Mouse (Mus musculus): ENCODE results near the gene Gm15517. TPM values are rescaled to one million over a fixed set of nuclear protein-coding genes. Genes with fewer than 3 reads are reported as not detected.
"Not testable (repeated sequence)": the region's sequence is repeated elsewhere in the genome, so short reads cannot be mapped to it uniquely, and the experiment has no call there.

Gene Gm15517
- not detected in 2 replicates for polyA plus RNA-seq (2014; fragmentation: Nextera tagmentation; extraction: Ambion mirVana)

GRCm38 (mm10) chr7:44261147-44261546 lies at the start of gene Gm15517:
Gene Gm15517 (plus strand): TSS chr7:44261447.
- Histone ChIP-seq H3K4me2 (no peak within 1 kb of the TSS), H3K9ac (ENCODE audit: low read length) (no peak within 1 kb of the TSS), H3K27me3 (ENCODE audit: control insufficient read depth, insufficient read depth, low read length) (no peaks in the 10 kb centered on the region), H3K4me1 (ENCODE audit: control insufficient read depth, insufficient read depth, low read length) (peaks cover 4% of the 10 kb centered on the region), H3K4me3 (ENCODE audit: low read depth, low read length) (no peak within 1 kb of the TSS), H3K27ac (ENCODE audit: low read depth, low read length) (no peak within 1 kb of the TSS), H3K9me3 (ENCODE audit: control insufficient read depth, low read length) (no peaks in the 10 kb centered on the region), H3K36me3 (ENCODE audit: control insufficient read depth, insufficient read depth, low read length) (no peaks in the 10 kb centered on the region)
- no peak for ATAC-seq (ENCODE audit: low FRiP score)
- no peak for DNase-seq (ENCODE audit: low spot score, missing footprints)
- WGBS = 48% methylated on average over 5 of the region's 5 CpGs

GRCm38 (mm10) chr7:44215645-44216044 lies 45.6 kb upstream of the Gm15517 start, which contains the start of gene Klk1b5:
Gene Klk1b5 (plus strand): TSS chr7:44215945.
- no peak within 1 kb of the TSS for H3K9ac ChIP-seq (ENCODE audit: low read length)
- no peak within 1 kb of the TSS for H3K27ac ChIP-seq (ENCODE audit: low read depth, low read length)
- no peak within 1 kb of the TSS for H3K4me3 ChIP-seq (ENCODE audit: low read depth, low read length)
- no peaks in the 10 kb centered on the region for H3K36me3 ChIP-seq (ENCODE audit: control insufficient read depth, insufficient read depth, low read length)
- H3K27me3 ChIP-seq (ENCODE audit: control insufficient read depth, insufficient read depth, low read length) = no peaks in the 10 kb centered on the region
- ATAC-seq (ENCODE audit: low FRiP score) (no peak), DNase-seq (ENCODE audit: low spot score, missing footprints) (no peak)
- H3K4me2 ChIP-seq = no peak within 1 kb of the TSS
- WGBS = 94% methylated on average over 1 of the region's 1 CpGs
- H3K4me1 ChIP-seq (ENCODE audit: control insufficient read depth, insufficient read depth, low read length) = no peaks in the 10 kb centered on the region
- H3K9me3 ChIP-seq (ENCODE audit: control insufficient read depth, low read length) = no peaks in the 10 kb centered on the region

- not testable (repeated sequence) for H3K9ac ChIP-seq (ENCODE audit: low read length); ATAC-seq (ENCODE audit: low FRiP score); H3K27me3 ChIP-seq (ENCODE audit: control insufficient read depth, insufficient read depth, low read length); H3K9me3 ChIP-seq (ENCODE audit: control insufficient read depth, low read length); H3K4me1 ChIP-seq (ENCODE audit: control insufficient read depth, insufficient read depth, low read length); H3K27ac ChIP-seq (ENCODE audit: low read depth, low read length); H3K4me2 ChIP-seq; H3K36me3 ChIP-seq (ENCODE audit: control insufficient read depth, insufficient read depth, low read length); DNase-seq (ENCODE audit: low spot score, missing footprints); H3K4me3 ChIP-seq (ENCODE audit: low read depth, low read length)
- 74% methylated on average over 8 of the region's 10 CpGs for WGBS
These were observed 39.6 kb upstream of the Gm15517 start for GRCm38 (mm10) chr7:44221601-44222000.

- H3K9me3 ChIP-seq (ENCODE audit: control insufficient read depth, low read length); DNase-seq (ENCODE audit: low spot score, missing footprints); H3K4me2 ChIP-seq; H3K9ac ChIP-seq (ENCODE audit: low read length); H3K27me3 ChIP-seq (ENCODE audit: control insufficient read depth, insufficient read depth, low read length); H3K4me3 ChIP-seq (ENCODE audit: low read depth, low read length); H3K36me3 ChIP-seq (ENCODE audit: control insufficient read depth, insufficient read depth, low read length); ATAC-seq (ENCODE audit: low FRiP score); H3K4me1 ChIP-seq (ENCODE audit: control insufficient read depth, insufficient read depth, low read length); H3K27ac ChIP-seq (ENCODE audit: low read depth, low read length): not testable (repeated sequence)
- WGBS = 86% methylated on average over 6 of the region's 6 CpGs
These were observed 38.9 kb upstream of the Gm15517 start for GRCm38 (mm10) chr7:44222335-44222734.

DNA sequence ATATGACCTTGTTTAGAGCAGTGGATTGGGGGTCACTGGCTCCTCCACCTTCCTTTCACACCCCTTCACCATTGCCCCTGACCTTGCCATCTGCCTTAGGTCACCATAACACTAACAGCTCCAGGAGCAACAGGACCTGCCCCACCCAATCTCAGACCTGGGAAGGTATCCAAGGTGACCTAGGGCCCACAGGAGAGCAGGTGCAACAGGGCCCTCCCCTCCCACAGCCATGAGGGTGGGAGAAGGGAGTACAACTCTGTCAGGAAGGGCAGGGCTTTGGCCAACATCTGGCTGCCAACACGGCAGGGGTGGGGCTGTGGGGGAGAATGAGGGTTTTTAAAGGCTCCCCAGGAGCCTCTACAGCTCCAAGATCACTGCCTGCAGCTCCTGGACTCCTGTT lies 36.2 kb upstream of the Gm15517 start, which contains the start of gene Klk1:
Klk1 (plus strand) TSS at position 285 of the 400 bp plus-strand sequence.
- Histone ChIP-seq H3K4me2 (no peak within 1 kb of the TSS), H3K4me3 (ENCODE audit: low read depth, low read length) (no peak within 1 kb of the TSS), H3K36me3 (ENCODE audit: control insufficient read depth, insufficient read depth, low read length) (no peaks in the 10 kb centered on the region), H3K4me1 (ENCODE audit: control insufficient read depth, insufficient read depth, low read length) (no peaks in the 10 kb centered on the region), H3K9me3 (ENCODE audit: control insufficient read depth, low read length) (no peaks in the 10 kb centered on the region), H3K27me3 (ENCODE audit: control insufficient read depth, insufficient read depth, low read length) (no peaks in the 10 kb centered on the region), H3K9ac (ENCODE audit: low read length) (no peak within 1 kb of the TSS), H3K27ac (ENCODE audit: low read depth, low read length) (no peak within 1 kb of the TSS)
- 50% methylated on average over 1 of the region's 1 CpGs for WGBS
- no peak for DNase-seq (ENCODE audit: low spot score, missing footprints)
- ATAC-seq (ENCODE audit: low FRiP score) = no peak

GRCm38 (mm10) chr7:44235909-44236308 lies 25.3 kb upstream of the Gm15517 start, which contains the start of gene Gm36864:
Gene Gm36864 (plus strand): TSS chr7:44236177.
- 94% methylated on average over 3 of the region's 3 CpGs for WGBS
- H3K9me3 ChIP-seq (ENCODE audit: control insufficient read depth, low read length) = no peaks in the 10 kb centered on the region
- no peaks in the 10 kb centered on the region for H3K4me1 ChIP-seq (ENCODE audit: control insufficient read depth, insufficient read depth, low read length)
- no peak within 1 kb of the TSS for H3K4me3 ChIP-seq (ENCODE audit: low read depth, low read length)
- ATAC-seq (ENCODE audit: low FRiP score) (no peak), DNase-seq (ENCODE audit: low spot score, missing footprints) (peak; percentile 72)
- H3K4me2 ChIP-seq = no peak within 1 kb of the TSS
- H3K27ac ChIP-seq (ENCODE audit: low read depth, low read length) = no peak within 1 kb of the TSS
- H3K27me3 ChIP-seq (ENCODE audit: control insufficient read depth, insufficient read depth, low read length) = no peaks in the 10 kb centered on the region
- H3K36me3 ChIP-seq (ENCODE audit: control insufficient read depth, insufficient read depth, low read length) = no peaks in the 10 kb centered on the region
- H3K9ac ChIP-seq (ENCODE audit: low read length) = no peak within 1 kb of the TSS

DNA sequence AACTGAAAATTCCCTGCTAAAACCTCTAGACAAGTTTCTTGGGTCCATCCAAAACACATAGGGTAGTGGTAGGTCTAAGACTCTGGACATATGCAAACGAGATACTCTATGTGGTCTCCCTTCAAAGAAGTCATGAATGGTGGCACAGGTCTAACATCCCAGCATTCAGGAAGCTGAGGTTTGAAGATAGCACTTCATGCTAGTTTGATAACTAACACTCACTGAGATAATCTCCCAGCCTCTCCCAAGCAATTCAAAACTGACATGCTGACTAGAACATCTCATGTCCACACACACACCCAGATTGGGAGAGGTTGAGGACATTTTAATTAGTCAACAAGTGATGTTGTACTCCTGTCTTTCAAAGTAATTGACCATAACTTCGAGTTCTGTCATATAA lies 21.3 kb upstream of the Gm15517 start:
- ATAC-seq (ENCODE audit: low FRiP score) (no peak), DNase-seq (ENCODE audit: low spot score, missing footprints) (no peak)
- H3K27ac ChIP-seq (ENCODE audit: low read depth, low read length) = no peak overlapping the region
- H3K4me3 ChIP-seq (ENCODE audit: low read depth, low read length) = no peak overlapping the region
- no peaks in the 10 kb centered on the region for H3K27me3 ChIP-seq (ENCODE audit: control insufficient read depth, insufficient read depth, low read length)
- H3K4me2 ChIP-seq = no peak overlapping the region
- WGBS = 64% methylated on average over 2 of the region's 2 CpGs
- H3K4me1 ChIP-seq (ENCODE audit: control insufficient read depth, insufficient read depth, low read length) = no peaks in the 10 kb centered on the region
- no peaks in the 10 kb centered on the region for H3K9me3 ChIP-seq (ENCODE audit: control insufficient read depth, low read length)
- H3K36me3 ChIP-seq (ENCODE audit: control insufficient read depth, insufficient read depth, low read length) = no peaks in the 10 kb centered on the region
- no peak overlapping the region for H3K9ac ChIP-seq (ENCODE audit: low read length)

- no peak overlapping the region for H3K4me3 ChIP-seq (ENCODE audit: low read depth, low read length)
- no peak overlapping the region for H3K9ac ChIP-seq (ENCODE audit: low read length)
- H3K4me1 ChIP-seq (ENCODE audit: control insufficient read depth, insufficient read depth, low read length) = peaks cover 4% of the 10 kb centered on the region; the same call in 1 of the 2 replicates
- DNase-seq (ENCODE audit: low spot score, missing footprints) (no peak), ATAC-seq (ENCODE audit: low FRiP score) (no peak)
- H3K27ac ChIP-seq (ENCODE audit: low read depth, low read length) = no peak overlapping the region
- 63% methylated on average over 1 of the region's 1 CpGs for WGBS
- H3K9me3 ChIP-seq (ENCODE audit: control insufficient read depth, low read length) = no peaks in the 10 kb centered on the region
- no peak overlapping the region for H3K4me2 ChIP-seq
- H3K27me3 ChIP-seq (ENCODE audit: control insufficient read depth, insufficient read depth, low read length) = no peaks in the 10 kb centered on the region
- H3K36me3 ChIP-seq (ENCODE audit: control insufficient read depth, insufficient read depth, low read length) = no peaks in the 10 kb centered on the region
These were observed 20.5 kb upstream of the Gm15517 start for GRCm38 (mm10) chr7:44240712-44241111.

- Histone ChIP-seq H3K9me3 (ENCODE audit: control insufficient read depth, low read length) (no peaks in the 10 kb centered on the region), H3K4me1 (ENCODE audit: control insufficient read depth, insufficient read depth, low read length) (peaks cover 4% of the 10 kb centered on the region; the same call in 1 of the 2 replicates), H3K27me3 (ENCODE audit: control insufficient read depth, insufficient read depth, low read length) (no peaks in the 10 kb centered on the region), H3K9ac (ENCODE audit: low read length) (no peak overlapping the region), H3K4me3 (ENCODE audit: low read depth, low read length) (no peak overlapping the region), H3K4me2 (no peak overlapping the region), H3K27ac (ENCODE audit: low read depth, low read length) (no peak overlapping the region), H3K36me3 (ENCODE audit: control insufficient read depth, insufficient read depth, low read length) (no peaks in the 10 kb centered on the region)
- WGBS = 68% methylated on average over 2 of the region's 2 CpGs
- ATAC-seq (ENCODE audit: low FRiP score) = no peak
- DNase-seq (ENCODE audit: low spot score, missing footprints) = peak; percentile 4
These were observed 20.1 kb upstream of the Gm15517 start for GRCm38 (mm10) chr7:44241163-44241562.
